Mouse (Mus musculus) spleen, postnatal 36 days (tissue): ENCODE data around the gene Maged1.
"Not testable (repeated sequence)": the region's sequence is repeated elsewhere in the genome, so short reads cannot be mapped to it uniquely, and the experiment has no call there.

Experiments used
- DNase-seq, 2 experiments: peaks; one replicate each; pipeline ENCODE4 v3.0.0; 2022; ENCODE audit warnings: low spot score in 2 of 2, mixed read lengths in 1 of 2

Maged1 gene

DNA sequence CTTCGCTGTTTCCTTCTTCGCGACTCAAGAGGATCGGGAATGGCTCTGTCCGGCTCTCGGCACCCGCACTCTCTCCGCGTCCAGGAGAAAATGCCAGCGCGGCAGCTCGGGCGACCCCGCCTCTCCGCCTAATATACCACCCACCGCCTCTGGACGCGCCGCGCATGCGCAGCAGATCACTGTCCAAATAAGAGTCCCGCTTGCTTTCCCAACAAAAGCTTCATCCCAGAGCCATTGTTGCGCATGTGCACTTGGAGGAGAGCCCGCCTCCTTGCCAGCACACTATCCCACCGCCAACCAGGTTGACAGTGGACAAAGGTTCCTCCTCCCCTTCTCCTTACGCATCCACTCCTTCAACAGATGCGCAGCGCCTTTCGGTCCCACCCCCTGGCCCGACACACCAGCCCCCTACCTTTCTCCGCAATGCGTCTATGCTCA, at the start of gene Maged1:
TSS of gene Maged1 (minus strand) at position 226 of the 438 bp plus-strand sequence.
- peak; percentile 28 to 41 for DNase-seq

DNA sequence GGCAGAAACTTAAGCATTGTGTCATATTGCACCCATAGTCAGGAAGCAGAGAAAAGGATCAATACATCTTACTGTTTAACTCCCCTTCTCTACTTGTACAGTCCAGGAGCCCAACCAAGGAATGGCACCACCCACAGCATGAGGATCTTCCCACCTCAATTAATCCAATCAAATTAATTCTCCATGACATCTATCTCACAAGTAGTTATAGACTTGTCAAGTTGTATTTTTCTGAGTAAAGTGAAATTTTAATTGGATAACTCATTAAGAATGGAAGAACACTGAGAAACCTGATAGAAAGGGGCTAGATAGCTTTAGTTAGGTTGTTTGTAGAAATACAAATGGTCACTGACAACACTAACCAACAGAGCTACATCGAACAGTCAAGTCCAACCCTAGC, 38.3 kb upstream of the Maged1 start:
- no peak for DNase-seq

GRCm38 (mm10) chrX:94564694-94565093, 22.8 kb upstream of the Maged1 start:
- no peak for DNase-seq

GRCm38 (mm10) chrX:94562392-94562791, 20.4 kb upstream of the Maged1 start:
- DNase-seq, result no peak

GRCm38 (mm10) chrX:94548227-94548626, 6.3 kb upstream of the Maged1 start:
- no peak for DNase-seq

DNA sequence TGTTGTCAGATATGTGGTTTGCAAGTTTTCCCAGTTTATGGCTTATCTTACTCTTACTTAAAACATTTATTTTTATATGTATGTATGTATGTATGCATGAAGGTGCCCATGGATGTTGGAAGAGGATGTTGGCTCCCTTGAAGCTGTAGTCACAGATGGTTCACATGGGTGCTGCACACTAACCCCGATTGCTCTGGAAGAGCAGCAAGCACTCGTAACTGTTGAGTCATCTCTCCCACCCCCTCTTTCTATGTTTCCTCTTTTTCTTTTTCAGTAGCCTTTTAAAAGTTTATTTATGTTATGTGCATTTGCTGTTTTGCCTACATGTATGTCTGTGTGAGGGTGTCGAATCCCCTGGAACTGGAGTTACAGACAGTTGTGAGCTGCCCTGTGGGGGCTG, 4.0 kb upstream of the Maged1 start:
- DNase-seq, result no peak

DNA sequence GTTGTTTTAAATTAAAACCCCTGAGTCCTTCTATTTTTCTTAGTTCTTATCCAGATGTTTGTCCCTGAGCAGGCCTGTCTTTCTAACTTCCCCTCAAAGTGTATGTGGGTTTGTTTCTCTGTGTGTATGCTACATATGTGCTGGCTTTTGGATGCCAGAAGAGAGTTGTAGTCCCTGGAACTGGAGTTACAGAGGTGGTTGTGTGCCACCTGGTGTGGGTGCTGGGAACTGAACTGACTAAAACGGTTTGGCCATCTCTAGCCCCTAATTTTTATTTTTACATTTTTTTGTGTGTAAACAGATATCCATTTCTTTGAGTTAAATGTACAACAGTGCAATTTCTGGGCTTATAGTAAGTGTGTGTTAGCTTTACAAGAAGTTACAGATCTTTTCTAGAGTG, 3.0 kb upstream of the Maged1 start:
- DNase-seq, result no peak

DNA sequence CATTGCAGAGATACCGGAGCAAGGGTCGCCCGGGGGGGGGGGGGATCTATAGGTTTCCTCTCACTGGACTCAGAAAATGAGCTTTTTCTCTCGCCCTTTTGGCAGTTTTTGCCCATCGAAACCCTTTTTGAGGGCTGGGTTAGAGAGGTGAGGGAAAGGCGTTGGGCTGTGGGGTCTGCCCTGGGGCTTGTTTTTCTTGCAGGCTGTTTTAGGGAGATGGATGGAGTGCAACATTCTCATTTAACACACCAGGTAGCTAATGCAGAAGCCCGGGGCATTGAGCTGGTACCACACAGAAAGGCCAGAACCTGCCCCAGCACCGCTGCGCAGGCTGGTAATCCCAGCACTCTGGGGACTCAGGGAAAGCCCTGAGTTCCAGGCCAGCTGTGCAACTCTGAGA, 593 bp upstream of the Maged1 start:
- DNase-seq, result no peak

GRCm38 (mm10) chrX:94541206-94541605, 737 bp downstream of the Maged1 start:
- DNase-seq, result no peak

- DNase-seq, result peak in 1 of 2 experiments; percentile 6
These were observed 1.4 kb downstream of the Maged1 start for GRCm38 (mm10) chrX:94540341-94541201.

DNA sequence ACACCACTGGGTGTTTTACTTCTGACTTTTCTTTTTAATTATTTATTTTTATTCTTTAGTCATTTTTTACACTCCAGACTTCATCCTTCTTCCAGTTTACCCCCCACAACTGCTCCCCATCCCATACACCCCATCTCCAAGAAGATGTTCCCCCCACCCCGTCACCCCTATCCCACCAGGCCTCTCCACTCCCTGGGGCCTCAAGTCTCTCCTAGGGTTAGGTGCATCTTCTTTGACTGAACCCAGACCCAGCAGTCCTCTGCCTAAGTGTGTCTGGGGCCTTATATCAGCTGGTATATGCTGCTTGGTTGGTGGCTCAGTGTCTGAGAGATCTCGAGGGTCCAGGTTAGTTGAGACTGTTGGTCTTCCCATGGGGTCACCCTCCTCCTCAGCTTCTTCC, 7.6 kb downstream of the Maged1 start:
- DNase-seq, result no peak

DNA sequence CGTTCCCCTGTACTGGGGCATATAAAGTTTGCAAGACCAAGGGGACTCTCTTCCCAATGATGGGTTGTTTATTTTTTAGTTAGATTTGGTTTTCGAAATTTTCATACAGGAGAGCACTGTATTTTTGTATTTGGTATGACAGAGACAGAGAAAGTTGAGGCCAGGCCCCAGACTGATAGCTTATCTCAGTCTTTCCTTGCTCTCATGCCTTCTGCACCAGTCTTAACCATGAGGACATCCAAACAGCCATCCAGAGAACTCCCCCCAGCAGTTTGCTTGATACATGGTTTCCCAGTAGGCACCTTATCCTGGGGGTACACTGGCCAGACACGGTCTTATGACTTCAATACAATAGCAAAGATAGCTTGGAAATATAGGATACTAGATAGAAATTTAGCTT, 11.6 kb downstream of the Maged1 start:
- DNase-seq, result no peak

- no peak for DNase-seq
These were observed 19.8 kb downstream of the Maged1 start for GRCm38 (mm10) chrX:94522166-94522565.

- DNase-seq, result no peak
These were observed 33.5 kb downstream of the Maged1 start for GRCm38 (mm10) chrX:94508442-94508819.

DNA sequence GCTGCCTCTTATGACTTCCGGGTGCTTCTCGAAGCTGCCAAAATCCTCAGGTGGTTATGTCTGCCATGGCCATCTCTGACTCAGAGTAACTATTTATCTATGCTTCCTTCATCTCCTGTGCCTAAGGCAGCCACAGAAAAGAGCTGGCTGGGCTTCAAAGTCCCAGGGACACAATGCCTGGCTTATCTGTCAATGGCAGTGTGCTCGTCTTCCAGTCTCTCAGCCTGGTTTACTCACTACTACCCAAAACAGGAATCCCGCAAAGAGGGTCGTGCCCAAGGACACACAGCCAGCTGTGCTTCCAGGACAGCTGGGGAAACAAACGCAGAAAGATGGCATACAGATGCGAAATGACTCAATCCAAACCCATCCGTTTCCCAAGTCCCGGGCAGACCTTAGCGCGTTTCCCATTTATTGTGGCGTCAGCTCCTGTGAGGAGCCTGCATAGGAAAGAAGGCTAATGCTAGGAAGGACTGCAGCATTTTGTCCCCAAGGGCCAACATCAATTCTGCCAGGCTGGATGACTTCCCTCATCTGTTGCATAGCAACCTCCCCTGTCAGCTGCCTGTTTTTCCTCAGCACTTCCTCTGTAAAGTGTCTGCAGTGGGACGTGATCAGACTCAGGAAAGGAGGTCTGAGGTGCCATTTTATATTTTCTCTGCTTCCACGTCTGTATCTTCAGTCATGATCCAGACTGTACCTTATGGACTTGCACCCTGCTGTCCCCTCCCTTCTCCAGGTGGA, 34.1 kb downstream of the Maged1 start:
- not testable (repeated sequence) for DNase-seq

DNA sequence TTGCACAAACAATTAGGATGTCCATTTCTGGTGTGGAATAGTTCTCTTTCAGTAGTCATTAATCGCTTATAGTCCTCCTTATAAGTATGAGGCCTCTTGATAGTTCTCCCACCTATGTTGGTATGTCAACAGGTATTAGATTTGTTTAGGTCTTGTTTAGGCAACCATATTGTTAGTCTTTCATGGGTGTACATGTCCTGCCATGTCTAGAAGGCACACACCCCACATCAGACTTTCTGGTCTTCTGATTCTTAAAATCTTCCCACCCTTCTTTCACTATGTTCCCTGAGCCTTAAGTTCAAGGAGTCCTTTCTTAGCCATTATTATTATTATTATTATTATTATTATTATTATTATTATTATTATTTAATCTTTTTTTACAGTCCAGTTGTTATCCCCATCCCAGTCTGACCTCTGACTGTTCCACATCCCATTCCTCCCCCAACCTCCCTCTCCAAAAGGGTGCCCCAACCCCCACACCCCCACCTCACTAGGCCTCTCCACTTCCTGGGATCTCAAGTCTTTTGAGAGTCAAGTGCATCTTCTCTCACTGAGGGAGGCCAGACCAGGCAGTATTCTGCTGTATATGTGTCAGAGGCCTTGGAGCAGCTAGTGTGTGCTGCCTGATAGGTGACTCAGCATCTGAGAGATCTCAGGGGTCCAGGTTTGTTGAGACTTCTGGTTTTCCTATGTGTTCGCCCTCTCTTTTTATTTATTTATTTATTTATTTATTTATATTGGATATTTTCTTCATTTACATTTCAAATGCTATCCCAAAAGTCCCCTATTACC, 55.7 kb downstream of the Maged1 start:
- DNase-seq, result peak in 1 of 2 experiments; percentile 24
